Comparison of ENCODE assay signal across 11 mouse cellular contexts in genomic region chr1:192755685-192756606, GRCm38 (mm10). TPM values are rescaled to one million over a fixed set of nuclear protein-coding genes. Genes with fewer than 3 reads are reported as not detected.
DNase-seq lines count a peak whose midpoint lies in the region; ATAC-seq and TF ChIP-seq lines count a peak whose summit lies in the region.
"Had no signal": no experiment of that assay in that cellular context is flagged by ENCODE, and none has a peak within 500 bp of the region (broad histone marks: within the 10 kb centered on the region; RNA-seq: fewer than 3 reads in every experiment).

No protein-coding gene starts in this region.

- H3K4me2 ChIP-seq in heart, postnatal 0 days (ENCODE audit: low read depth, low read length), result no peak overlapping the region
- no peak overlapping the region for H3K4me2 ChIP-seq in embryonic facial prominence, embryonic 12.5 days (replicated peaks)
- peak overlapping the region; percentile 29; the same call in 1 of the 2 replicates for H3K4me2 ChIP-seq in hindbrain, embryonic 16.5 days (ENCODE audit: low read length)
- peak overlapping the region; percentile 36 for H3K4me2 ChIP-seq in neural tube, embryonic 12.5 days (replicated peaks)
- H3K4me2 ChIP-seq: liver, embryonic 15.5 days had no signal

- no peaks in the 10 kb centered on the region for H3K9me3 ChIP-seq in heart, postnatal 0 days (replicated peaks; ENCODE audit: control insufficient read depth, low read length)
- no peaks in the 10 kb centered on the region for H3K9me3 ChIP-seq in embryonic facial prominence, embryonic 12.5 days
- no peaks in the 10 kb centered on the region for H3K9me3 ChIP-seq in hindbrain, embryonic 16.5 days (ENCODE audit: control insufficient read depth, low read length)
- H3K9me3 ChIP-seq in neural tube, embryonic 12.5 days, result no peaks in the 10 kb centered on the region
- H3K9me3 ChIP-seq: liver, embryonic 15.5 days had no signal

- no peak for ATAC-seq in heart, postnatal 0 days (ENCODE audit: insufficient read depth, low read depth)
- 0 out of 2 replicates have a peak, but pooled peaks have one; percentile 50 for ATAC-seq in embryonic facial prominence, embryonic 12.5 days (ENCODE audit: insufficient number of reproducible peaks, insufficient read depth, low FRiP score, low TSS enrichment)
- ATAC-seq in hindbrain, embryonic 16.5 days, result peak; percentile 88
- ATAC-seq in neural tube, embryonic 12.5 days (ENCODE audit: low FRiP score, low read depth), result peak; percentile 94

- no peaks in the 10 kb centered on the region for H3K27me3 ChIP-seq in heart, postnatal 0 days (ENCODE audit: control insufficient read depth, insufficient read depth, low read length)
- no peaks in the 10 kb centered on the region for H3K27me3 ChIP-seq in embryonic facial prominence, embryonic 12.5 days
- no peaks in the 10 kb centered on the region for H3K27me3 ChIP-seq in hindbrain, embryonic 16.5 days (replicated peaks; ENCODE audit: control insufficient read depth, insufficient read depth, low read length)
- H3K27me3 ChIP-seq in neural tube, embryonic 12.5 days (replicated peaks), result no peaks in the 10 kb centered on the region
- H3K27me3 ChIP-seq in kidney, adult 2 months (replicated peaks; ENCODE audit: control insufficient read depth, insufficient read depth, low read length), result no peaks in the 10 kb centered on the region
- H3K27me3 ChIP-seq: liver, embryonic 15.5 days had no signal

- TF ChIP-seq EP300 in heart, postnatal 0 days (IDR thresholded peaks at IDR 0.05; ENCODE audit: low read depth), result no peak

- 82% methylated on average over 13 of the region's 13 CpGs for WGBS in heart, postnatal 0 days
- WGBS in embryonic facial prominence, embryonic 12.5 days, result 60% methylated on average over 13 of the region's 13 CpGs
- 30% methylated on average over 13 of the region's 13 CpGs for WGBS in hindbrain, embryonic 16.5 days
- 27% methylated on average over 13 of the region's 13 CpGs for WGBS in neural tube, embryonic 12.5 days
- WGBS in kidney, adult 2 months, result 76% methylated on average over 13 of the region's 13 CpGs

- TF ChIP-seq CTCF in heart, postnatal 0 days (IDR thresholded peaks at IDR 0.05; ENCODE audit: low read depth), result no peak
- TF ChIP-seq CTCF in kidney, adult 2 months (conservative IDR thresholded peaks at IDR 0.05; ENCODE audit: insufficient read depth, insufficient read length, low read depth, low read length), result no peak

- H3K9ac ChIP-seq in heart, postnatal 0 days (replicated peaks; ENCODE audit: low read depth, low read length), result no peak overlapping the region
- H3K9ac ChIP-seq in embryonic facial prominence, embryonic 12.5 days, result no peak overlapping the region
- no peak overlapping the region for H3K9ac ChIP-seq in hindbrain, embryonic 16.5 days (ENCODE audit: low read depth, low read length)
- H3K9ac ChIP-seq in neural tube, embryonic 12.5 days, result no peak overlapping the region
- H3K9ac ChIP-seq: liver, embryonic 15.5 days had no signal

- intact Hi-C loops in heart, postnatal 10 days (cut with DNase I), result no loop called here

- H3K4me1 ChIP-seq in heart, postnatal 0 days (ENCODE audit: control insufficient read depth, insufficient read depth), result peaks cover 22% of the 10 kb centered on the region
- H3K4me1 ChIP-seq in embryonic facial prominence, embryonic 12.5 days, result peaks cover 15% of the 10 kb centered on the region
- peaks cover 15% of the 10 kb centered on the region for H3K4me1 ChIP-seq in hindbrain, embryonic 16.5 days (ENCODE audit: control insufficient read depth, insufficient read depth, low read depth, low read length)
- peaks cover 32% of the 10 kb centered on the region for H3K4me1 ChIP-seq in neural tube, embryonic 12.5 days
- H3K4me1 ChIP-seq in kidney, adult 2 months (ENCODE audit: control insufficient read depth, insufficient read depth, low read length), result peaks cover 13% of the 10 kb centered on the region

- no peaks in the 10 kb centered on the region for H3K36me3 ChIP-seq in heart, postnatal 0 days (replicated peaks; ENCODE audit: control insufficient read depth, insufficient read depth, low read length)
- no peaks in the 10 kb centered on the region for H3K36me3 ChIP-seq in embryonic facial prominence, embryonic 12.5 days
- H3K36me3 ChIP-seq in hindbrain, embryonic 16.5 days (ENCODE audit: control insufficient read depth, insufficient read depth, low read length), result no peaks in the 10 kb centered on the region
- no peaks in the 10 kb centered on the region for H3K36me3 ChIP-seq in neural tube, embryonic 12.5 days
- H3K36me3 ChIP-seq in kidney, adult 2 months (ENCODE audit: control insufficient read depth, insufficient read depth, low read length), result no peaks in the 10 kb centered on the region
- H3K36me3 ChIP-seq: liver, embryonic 15.5 days had no signal

- H3K4me3 ChIP-seq in heart, postnatal 0 days (ENCODE audit: low read depth, low read length), result no peak overlapping the region
- H3K4me3 ChIP-seq in embryonic facial prominence, embryonic 12.5 days, result no peak overlapping the region
- no peak overlapping the region for H3K4me3 ChIP-seq in hindbrain, embryonic 16.5 days (ENCODE audit: low read length)
- no peak overlapping the region for H3K4me3 ChIP-seq in neural tube, embryonic 12.5 days
- no peak overlapping the region for H3K4me3 ChIP-seq in kidney, adult 2 months (ENCODE audit: insufficient read depth, low read depth, low read length)
- H3K4me3 ChIP-seq: left cerebral cortex, adult 2 months; liver, embryonic 15.5 days had no signal

- DNase-seq in heart, postnatal 0 days (ENCODE audit: low spot score), result no peak
- DNase-seq in heart, postnatal 10 days, result no peak
- DNase-seq in adrenal gland, adult 2 months, result no peak
- no peak for DNase-seq in layer of hippocampus, postnatal 10 days (ENCODE audit: low spot score in 2 of 2)
- no peak for DNase-seq in kidney, adult 2 months
- DNase-seq: gastrocnemius, postnatal 10 days had no signal

- TF ChIP-seq POLR2A in kidney, adult 2 months (IDR thresholded peaks at IDR 0.05; ENCODE audit: low read depth, low read length), result no peak

- H3K27ac ChIP-seq in heart, postnatal 0 days (ENCODE audit: low read depth), result peak overlapping the region; percentile 43; the same call in 1 of the 2 replicates
- H3K27ac ChIP-seq in embryonic facial prominence, embryonic 12.5 days, result 0 out of 2 replicates have a peak overlapping the region, but pooled peaks have one; percentile 8
- peak overlapping the region; percentile 59 for H3K27ac ChIP-seq in hindbrain, embryonic 16.5 days (ENCODE audit: low read depth, low read length)
- H3K27ac ChIP-seq in neural tube, embryonic 12.5 days, result peak overlapping the region; percentile 28; the same call in 1 of the 2 replicates
- H3K27ac ChIP-seq in kidney, adult 2 months (ENCODE audit: insufficient read depth, low read depth, low read length), result no peak overlapping the region
- H3K27ac ChIP-seq: left cerebral cortex, adult 2 months; liver, embryonic 15.5 days had no signal

RNA-seq across cellular contexts. Expression of gene Hhat, which starts 15.1 kb away (rescaled TPM):
- 6.7 and 13.2 TPM in 2 replicates for total RNA-seq in heart, postnatal 0 days (2014; rRNA removed; ENCODE audit: low replicate concordance)
- 3.7 and 4.0 TPM in 2 replicates for polyA plus RNA-seq in heart, postnatal 0 days (2015; fragmentation: Nextera tagmentation; extraction: Ambion mirVana)
- 1 to 10 TPM; 3.6 to 4.0 TPM for total RNA-seq in heart, postnatal 10 days (2021)
- polyA plus RNA-seq in embryonic facial prominence, embryonic 12.5 days (2016; fragmentation: Nextera tagmentation; extraction: Ambion mirVana), result 8.9 and 10.4 TPM in 2 replicates
- 3.4 and 3.5 TPM in 2 replicates for polyA plus RNA-seq in hindbrain, embryonic 16.5 days (2015; fragmentation: Nextera tagmentation; extraction: Ambion mirVana)
- 7.0 and 7.2 TPM in 2 replicates for polyA plus RNA-seq in neural tube, embryonic 12.5 days (2016; fragmentation: Nextera tagmentation; extraction: Ambion mirVana)
- 1 to 10 TPM; 4.9 to 5.6 TPM for total RNA-seq in adrenal gland, adult 2 months (2021)
- polyA plus RNA-seq in adrenal gland, adult 2 months (2012; rRNA removed), result 12.8 and 15.1 TPM in 2 replicates
- total RNA-seq in layer of hippocampus, postnatal 10 days (2021), result 1 to 10 TPM; 2.0 to 2.8 TPM
- polyA plus RNA-seq in kidney, adult 2 months (2012; rRNA removed), result 4.9 and 7.0 TPM in 2 replicates

Comparison
In these comparisons a context has a peak if more than half of its experiments do, and no peak if none do; other contexts are left out.
1. H3K4me2 ChIP-seq: peak in hindbrain, embryonic 16.5 days (single experiment) and neural tube, embryonic 12.5 days (single experiment); none in heart, postnatal 0 days (single experiment) and embryonic facial prominence, embryonic 12.5 days (single experiment).